Mouse (Mus musculus): Measurements from ENCODE around the gene Calb2. TPM values are rescaled to one million over a fixed set of nuclear protein-coding genes. Genes with fewer than 3 reads are reported as not detected.

The Calb2 gene
- polyA plus RNA-seq, 1 experiment from 2014 or later = not detected

- no peaks in the 10 kb centered on the region for H3K4me1 ChIP-seq (ENCODE audit: control insufficient read depth, insufficient read depth, low read length)
- no peaks in the 10 kb centered on the region for H3K36me3 ChIP-seq (ENCODE audit: control insufficient read depth, insufficient read depth, low read length)
- WGBS = 51% methylated on average over 4 of the region's 4 CpGs
- H3K9me3 ChIP-seq (ENCODE audit: control insufficient read depth, low read length) = no peaks in the 10 kb centered on the region
- H3K27me3 ChIP-seq (ENCODE audit: control insufficient read depth, insufficient read depth, low read length) = no peaks in the 10 kb centered on the region
- H3K4me2 ChIP-seq (replicated peaks; ENCODE audit: low read depth, low read length) = no peak overlapping the region
- no peak overlapping the region for H3K27ac ChIP-seq (ENCODE audit: low read depth, low read length)
- no peak overlapping the region for H3K9ac ChIP-seq (ENCODE audit: low read depth, low read length)
- no peak overlapping the region for H3K4me3 ChIP-seq (ENCODE audit: low read length)
- no peak for ATAC-seq (ENCODE audit: low FRiP score, low TSS enrichment)
Measured at GRCm38 (mm10) chr8:110140770-110141169, 27.2 kb downstream of the Calb2 start.

DNA sequence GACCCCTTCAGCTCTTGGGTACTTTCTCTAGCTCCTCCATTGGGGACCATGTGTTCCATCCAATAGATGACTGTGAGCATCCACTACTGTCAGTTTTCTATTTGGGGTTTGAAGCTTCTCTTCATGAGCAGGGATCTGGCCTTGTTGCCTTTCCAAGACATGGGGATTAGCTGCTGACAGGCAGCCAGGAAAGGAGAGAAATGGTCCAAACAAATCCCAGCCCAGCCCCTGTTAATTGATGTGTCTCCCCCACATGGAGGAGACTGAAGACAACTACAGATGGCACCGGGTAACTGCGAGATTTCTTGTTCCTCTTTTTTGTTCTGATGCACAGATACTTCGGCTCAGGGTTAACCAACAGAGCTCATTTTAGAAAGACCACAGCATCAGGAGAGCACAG, 27.9 kb downstream of the Calb2 start:
- Histone ChIP-seq H3K36me3 (ENCODE audit: control insufficient read depth, insufficient read depth, low read length) (no peaks in the 10 kb centered on the region), H3K27ac (ENCODE audit: low read depth, low read length) (no peak overlapping the region), H3K4me1 (ENCODE audit: control insufficient read depth, insufficient read depth, low read length) (no peaks in the 10 kb centered on the region), H3K27me3 (ENCODE audit: control insufficient read depth, insufficient read depth, low read length) (no peaks in the 10 kb centered on the region), H3K4me2 (replicated peaks; ENCODE audit: low read depth, low read length) (no peak overlapping the region), H3K9me3 (ENCODE audit: control insufficient read depth, low read length) (no peaks in the 10 kb centered on the region), H3K4me3 (ENCODE audit: low read length) (no peak overlapping the region), H3K9ac (ENCODE audit: low read depth, low read length) (no peak overlapping the region)
- 77% methylated on average over 3 of the region's 3 CpGs for WGBS
- ATAC-seq (ENCODE audit: low FRiP score, low TSS enrichment) = no peak

- 84% methylated on average over 7 of the region's 7 CpGs for WGBS
- no peak overlapping the region for H3K27ac ChIP-seq (ENCODE audit: low read depth, low read length)
- H3K9me3 ChIP-seq (ENCODE audit: control insufficient read depth, low read length) = no peaks in the 10 kb centered on the region
- H3K4me2 ChIP-seq (replicated peaks; ENCODE audit: low read depth, low read length) = no peak overlapping the region
- no peaks in the 10 kb centered on the region for H3K4me1 ChIP-seq (ENCODE audit: control insufficient read depth, insufficient read depth, low read length)
- H3K9ac ChIP-seq (ENCODE audit: low read depth, low read length) = no peak overlapping the region
- no peaks in the 10 kb centered on the region for H3K27me3 ChIP-seq (ENCODE audit: control insufficient read depth, insufficient read depth, low read length)
- no peaks in the 10 kb centered on the region for H3K36me3 ChIP-seq (ENCODE audit: control insufficient read depth, insufficient read depth, low read length)
- no peak for ATAC-seq (ENCODE audit: low FRiP score, low TSS enrichment)
- H3K4me3 ChIP-seq (ENCODE audit: low read length) = no peak overlapping the region
Measured at GRCm38 (mm10) chr8:110135515-110135914, 32.5 kb downstream of the Calb2 start.

GRCm38 (mm10) chr8:110134236-110134635, 33.8 kb downstream of the Calb2 start:
- Histone ChIP-seq H3K9me3 (ENCODE audit: control insufficient read depth, low read length) (no peaks in the 10 kb centered on the region), H3K27ac (ENCODE audit: low read depth, low read length) (no peak overlapping the region), H3K4me3 (ENCODE audit: low read length) (no peak overlapping the region), H3K4me1 (ENCODE audit: control insufficient read depth, insufficient read depth, low read length) (no peaks in the 10 kb centered on the region), H3K27me3 (ENCODE audit: control insufficient read depth, insufficient read depth, low read length) (no peaks in the 10 kb centered on the region), H3K36me3 (ENCODE audit: control insufficient read depth, insufficient read depth, low read length) (no peaks in the 10 kb centered on the region), H3K4me2 (replicated peaks; ENCODE audit: low read depth, low read length) (no peak overlapping the region), H3K9ac (ENCODE audit: low read depth, low read length) (no peak overlapping the region)
- no peak for ATAC-seq (ENCODE audit: low FRiP score, low TSS enrichment)
- 91% methylated on average over 8 of the region's 8 CpGs for WGBS

DNA sequence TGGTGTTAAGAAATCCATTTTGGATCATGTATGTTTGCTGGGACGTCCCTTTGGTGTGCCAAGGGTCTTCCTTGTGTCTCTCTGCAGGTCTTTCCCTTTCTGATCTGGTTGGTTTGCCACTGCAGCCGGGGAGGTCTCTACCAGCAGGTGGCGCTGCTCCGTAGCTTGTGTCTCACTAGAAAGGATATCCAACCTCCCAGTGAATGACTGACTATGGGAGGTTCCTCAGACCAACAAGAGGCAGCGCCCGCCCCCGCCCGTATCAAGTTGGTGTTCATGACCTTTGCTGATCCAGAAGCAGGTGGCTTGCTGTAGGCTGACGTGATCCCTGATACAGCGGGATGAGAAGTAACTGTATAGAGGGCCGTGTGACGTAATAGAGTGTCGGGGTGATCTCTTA, 37.5 kb downstream of the Calb2 start:
- Histone ChIP-seq H3K9me3 (ENCODE audit: control insufficient read depth, low read length) (no peaks in the 10 kb centered on the region), H3K4me1 (ENCODE audit: control insufficient read depth, insufficient read depth, low read length) (no peaks in the 10 kb centered on the region), H3K9ac (ENCODE audit: low read depth, low read length) (no peak overlapping the region), H3K4me2 (replicated peaks; ENCODE audit: low read depth, low read length) (no peak overlapping the region), H3K36me3 (ENCODE audit: control insufficient read depth, insufficient read depth, low read length) (no peaks in the 10 kb centered on the region), H3K4me3 (ENCODE audit: low read length) (no peak overlapping the region), H3K27ac (ENCODE audit: low read depth, low read length) (no peak overlapping the region), H3K27me3 (ENCODE audit: control insufficient read depth, insufficient read depth, low read length) (no peaks in the 10 kb centered on the region)
- WGBS = 16% methylated on average over 13 of the region's 13 CpGs
- 0 out of 2 replicates have a peak, but pooled peaks have one; percentile 62 for ATAC-seq (ENCODE audit: low FRiP score, low TSS enrichment)

GRCm38 (mm10) chr8:110119715-110120114, 48.3 kb downstream of the Calb2 start:
- no peak overlapping the region for H3K4me2 ChIP-seq (replicated peaks; ENCODE audit: low read depth, low read length)
- no peaks in the 10 kb centered on the region for H3K9me3 ChIP-seq (ENCODE audit: control insufficient read depth, low read length)
- H3K27me3 ChIP-seq (ENCODE audit: control insufficient read depth, insufficient read depth, low read length) = no peaks in the 10 kb centered on the region
- H3K9ac ChIP-seq (ENCODE audit: low read depth, low read length) = no peak overlapping the region
- H3K36me3 ChIP-seq (ENCODE audit: control insufficient read depth, insufficient read depth, low read length) = no peaks in the 10 kb centered on the region
- H3K4me3 ChIP-seq (ENCODE audit: low read length) = no peak overlapping the region
- ATAC-seq (ENCODE audit: low FRiP score, low TSS enrichment) = no peak
- no peaks in the 10 kb centered on the region for H3K4me1 ChIP-seq (ENCODE audit: control insufficient read depth, insufficient read depth, low read length)
- WGBS = 51% methylated on average over 5 of the region's 6 CpGs
- no peak overlapping the region for H3K27ac ChIP-seq (ENCODE audit: low read depth, low read length)

- no peak within 1 kb of the TSS for H3K4me3 ChIP-seq (ENCODE audit: low read length)
- no peaks in the 10 kb centered on the region for H3K36me3 ChIP-seq (ENCODE audit: control insufficient read depth, insufficient read depth, low read length)
- H3K4me1 ChIP-seq (ENCODE audit: control insufficient read depth, insufficient read depth, low read length) = no peaks in the 10 kb centered on the region
- H3K9me3 ChIP-seq (ENCODE audit: control insufficient read depth, low read length) = no peaks in the 10 kb centered on the region
- H3K4me2 ChIP-seq (replicated peaks; ENCODE audit: low read depth, low read length) = no peak within 1 kb of the TSS
- no peak within 1 kb of the TSS for H3K9ac ChIP-seq (ENCODE audit: low read depth, low read length)
- no peak within 1 kb of the TSS for H3K27ac ChIP-seq (ENCODE audit: low read depth, low read length)
- no peaks in the 10 kb centered on the region for H3K27me3 ChIP-seq (ENCODE audit: control insufficient read depth, insufficient read depth, low read length)
- no peak for ATAC-seq (ENCODE audit: low FRiP score, low TSS enrichment)
- WGBS = 83% methylated on average over 3 of the region's 3 CpGs
Measured at GRCm38 (mm10) chr8:110102653-110103052, 65.4 kb downstream of the Calb2 start, which contains the start of gene Gm17720. Gene Gm17720 (minus strand): TSS chr8:110102753.

GRCm38 (mm10) chr8:110101676-110102075, 66.3 kb downstream of the Calb2 start:
- Histone ChIP-seq H3K36me3 (ENCODE audit: control insufficient read depth, insufficient read depth, low read length) (no peaks in the 10 kb centered on the region), H3K9ac (ENCODE audit: low read depth, low read length) (no peak overlapping the region), H3K4me3 (ENCODE audit: low read length) (no peak overlapping the region), H3K27me3 (ENCODE audit: control insufficient read depth, insufficient read depth, low read length) (no peaks in the 10 kb centered on the region), H3K4me1 (ENCODE audit: control insufficient read depth, insufficient read depth, low read length) (no peaks in the 10 kb centered on the region), H3K4me2 (replicated peaks; ENCODE audit: low read depth, low read length) (no peak overlapping the region), H3K27ac (ENCODE audit: low read depth, low read length) (no peak overlapping the region), H3K9me3 (ENCODE audit: control insufficient read depth, low read length) (no peaks in the 10 kb centered on the region)
- no peak for ATAC-seq (ENCODE audit: low FRiP score, low TSS enrichment)
- WGBS = 89% methylated on average over 15 of the region's 15 CpGs

DNA sequence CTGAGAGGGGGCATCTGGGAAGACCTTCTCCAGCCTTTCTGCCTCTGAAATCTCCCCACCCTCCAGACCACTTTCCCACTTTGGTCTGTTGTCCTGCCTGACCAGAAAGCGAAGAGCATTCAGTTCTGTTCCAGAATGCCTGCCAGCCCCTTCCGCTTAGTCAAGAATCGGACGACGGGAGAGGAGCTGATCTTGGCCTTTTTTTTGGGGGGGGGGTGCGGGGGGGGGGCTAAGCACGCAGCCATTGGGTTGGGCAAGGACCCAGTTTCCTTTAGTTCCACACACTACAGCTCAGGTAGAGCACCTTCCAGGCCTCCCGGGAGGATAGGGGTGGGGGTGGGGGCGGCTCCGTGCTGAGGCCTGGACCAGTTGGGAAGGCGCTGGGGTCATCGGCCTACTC, 67.1 kb downstream of the Calb2 start, which contains the start of gene Gm21964:
TSS of gene Gm21964 (plus strand) at position 301 of the 400 bp plus-strand sequence.
- H3K27me3 ChIP-seq (ENCODE audit: control insufficient read depth, insufficient read depth, low read length) = no peaks in the 10 kb centered on the region
- no peak within 1 kb of the TSS for H3K9ac ChIP-seq (ENCODE audit: low read depth, low read length)
- no peak within 1 kb of the TSS for H3K27ac ChIP-seq (ENCODE audit: low read depth, low read length)
- no peak within 1 kb of the TSS for H3K4me2 ChIP-seq (replicated peaks; ENCODE audit: low read depth, low read length)
- 84% methylated on average over 12 of the region's 12 CpGs for WGBS
- no peaks in the 10 kb centered on the region for H3K36me3 ChIP-seq (ENCODE audit: control insufficient read depth, insufficient read depth, low read length)
- no peaks in the 10 kb centered on the region for H3K4me1 ChIP-seq (ENCODE audit: control insufficient read depth, insufficient read depth, low read length)
- no peak for ATAC-seq (ENCODE audit: low FRiP score, low TSS enrichment)
- no peak within 1 kb of the TSS for H3K4me3 ChIP-seq (ENCODE audit: low read length)
- no peaks in the 10 kb centered on the region for H3K9me3 ChIP-seq (ENCODE audit: control insufficient read depth, low read length)

Measured in kidney, embryonic 14.5 days (tissue).